Mouse (Mus musculus): ENCODE data around the gene Gzmd.
"Not testable (repeated sequence)": the region's sequence is repeated elsewhere in the genome, so short reads cannot be mapped to it uniquely, and the experiment has no call there.

The Gzmd gene

DNA sequence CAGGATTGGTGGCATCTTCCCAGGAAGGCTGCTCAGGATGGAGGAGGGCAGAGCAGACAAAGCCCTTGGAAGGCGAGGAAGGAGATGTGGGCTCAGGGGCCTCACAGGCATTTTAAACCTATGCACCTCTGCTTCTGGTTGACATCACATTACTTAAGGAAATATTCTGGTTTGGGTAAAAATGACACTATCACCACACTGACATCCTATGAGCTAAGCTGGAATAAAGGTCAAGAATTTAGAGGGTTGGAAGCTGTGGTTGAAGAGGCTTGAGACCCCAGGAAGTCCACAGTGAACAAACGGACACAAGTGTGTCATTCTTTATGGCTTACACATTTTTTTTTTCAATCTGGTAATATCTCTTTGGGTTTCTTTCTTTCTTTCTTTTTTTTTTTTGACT lies at the start of gene Gzmd:
Gzmd (minus strand) TSS at position 101 of the 400 bp plus-strand sequence.
- not testable (repeated sequence) for DNase-seq

DNA sequence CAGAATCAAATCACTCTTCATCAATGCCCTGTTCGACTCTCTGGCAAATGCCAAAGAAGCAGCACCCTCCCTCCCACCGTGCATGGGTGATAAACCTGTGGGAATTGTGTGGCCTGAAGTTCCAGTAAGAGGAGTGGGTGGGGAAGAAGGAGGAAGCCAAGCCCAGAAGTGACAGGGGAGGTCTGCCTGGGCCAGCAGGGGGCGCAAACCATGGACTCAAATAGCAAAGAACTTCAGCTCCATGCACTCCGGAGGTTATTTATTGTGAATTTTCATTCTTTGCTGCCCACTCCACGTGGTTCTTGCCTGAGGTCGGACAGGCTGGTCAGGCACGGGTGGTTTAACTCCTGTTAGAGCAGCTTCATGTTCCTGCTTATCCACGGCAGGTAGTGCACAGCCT lies 45.2 kb upstream of the Gzmd start:
- not testable (repeated sequence) for DNase-seq

DNA sequence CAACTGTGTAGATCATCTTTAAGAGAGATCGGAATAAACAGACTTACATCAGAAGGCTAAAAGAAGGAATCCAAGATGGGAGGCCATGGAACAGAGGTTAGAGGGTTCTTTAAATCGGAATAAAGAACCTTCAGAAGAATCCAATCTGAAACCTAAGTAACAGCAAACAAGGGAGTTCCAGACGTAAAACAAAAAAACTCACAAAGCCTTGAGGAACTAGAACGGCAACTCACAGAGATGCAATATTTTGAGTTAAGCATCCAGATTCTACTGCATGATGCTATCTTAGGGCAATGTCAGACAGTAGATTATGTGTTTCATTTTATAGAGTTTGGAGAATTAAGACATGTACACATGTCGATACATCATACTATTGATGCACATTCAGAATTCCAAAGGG lies 42.1 kb upstream of the Gzmd start, which contains the start of gene Gzmn:
Gzmn (minus strand) TSS at position 101 of the 400 bp plus-strand sequence.
- DNase-seq = no peak

DNA sequence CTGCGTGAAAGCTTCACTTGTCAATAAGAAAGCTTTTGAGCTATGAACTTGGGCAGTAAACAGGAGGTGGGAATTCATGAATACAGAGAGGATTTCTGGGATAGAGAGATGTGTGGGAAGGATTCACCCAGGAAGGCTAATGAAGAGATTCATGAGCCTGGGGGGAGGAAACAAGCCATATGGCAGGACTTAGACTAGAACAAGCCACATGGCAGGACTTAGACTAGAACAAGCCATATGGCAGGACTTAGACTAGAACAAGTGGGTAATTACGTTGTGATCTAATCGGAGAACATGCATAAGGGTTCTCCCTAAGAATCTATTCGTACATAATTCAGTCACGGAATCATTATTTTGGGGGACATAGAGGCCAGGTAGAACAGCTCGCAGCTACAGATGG lies 41.0 kb upstream of the Gzmd start:
- peak; percentile 78 for DNase-seq

DNA sequence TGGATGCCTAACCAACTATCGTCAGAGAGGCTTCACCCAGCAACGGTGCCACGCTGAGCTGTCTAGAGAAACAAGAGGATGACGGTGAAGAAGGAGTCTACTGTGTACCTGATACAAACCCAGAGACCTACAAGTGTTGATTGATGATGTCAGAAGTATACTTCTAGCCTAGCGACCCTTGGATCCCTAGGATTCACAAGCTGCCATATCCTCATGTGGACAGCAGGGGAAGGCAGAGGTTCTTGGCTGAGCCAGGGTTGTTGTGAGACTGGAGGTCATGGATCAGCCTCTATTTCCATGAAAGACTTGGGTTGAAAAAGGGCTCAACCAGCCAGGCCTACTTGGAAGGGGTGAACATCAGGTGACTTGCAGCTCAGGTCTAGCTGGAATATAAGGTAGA lies 40.3 kb upstream of the Gzmd start:
- DNase-seq = no peak

DNA sequence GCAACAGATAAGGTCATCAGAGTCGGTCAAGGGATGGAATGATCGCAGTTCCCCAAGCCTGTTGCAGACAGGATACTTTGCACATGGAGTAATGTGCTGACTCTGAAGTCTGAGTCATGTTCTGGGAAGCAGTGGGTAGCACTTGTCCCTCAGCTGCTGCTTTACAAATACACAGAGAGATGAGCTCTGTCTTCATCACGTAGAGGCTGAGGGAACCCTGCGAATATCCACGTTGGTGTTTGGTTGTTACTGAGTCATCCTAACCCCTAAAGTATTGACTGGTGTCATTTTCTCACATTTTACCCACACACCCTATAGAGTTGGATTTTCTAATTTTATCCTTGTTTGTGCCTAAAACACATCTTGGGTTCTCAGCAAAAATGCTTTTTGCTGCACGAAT lies 35.6 kb upstream of the Gzmd start:
- peak; percentile 20 for DNase-seq

DNA sequence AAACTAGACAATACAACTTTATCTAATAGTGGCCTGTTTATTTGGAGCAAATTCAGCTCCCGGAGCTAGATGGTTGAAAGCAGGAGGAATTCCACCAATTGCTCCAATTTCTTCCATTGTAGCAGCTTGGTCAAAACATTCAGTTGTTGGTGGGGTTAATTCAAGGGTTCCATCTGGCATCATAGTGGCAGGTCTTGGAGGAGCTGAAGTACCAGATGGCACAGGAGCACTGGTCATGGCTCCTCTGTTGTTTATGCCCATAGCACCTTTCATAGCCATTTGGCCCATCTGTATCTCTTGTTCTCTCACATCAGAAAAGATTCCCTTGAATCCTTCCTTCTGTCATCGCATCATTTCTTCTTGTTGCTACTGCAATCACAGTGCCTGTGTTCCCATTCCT lies 29.7 kb upstream of the Gzmd start:
- DNase-seq = no peak

DNA sequence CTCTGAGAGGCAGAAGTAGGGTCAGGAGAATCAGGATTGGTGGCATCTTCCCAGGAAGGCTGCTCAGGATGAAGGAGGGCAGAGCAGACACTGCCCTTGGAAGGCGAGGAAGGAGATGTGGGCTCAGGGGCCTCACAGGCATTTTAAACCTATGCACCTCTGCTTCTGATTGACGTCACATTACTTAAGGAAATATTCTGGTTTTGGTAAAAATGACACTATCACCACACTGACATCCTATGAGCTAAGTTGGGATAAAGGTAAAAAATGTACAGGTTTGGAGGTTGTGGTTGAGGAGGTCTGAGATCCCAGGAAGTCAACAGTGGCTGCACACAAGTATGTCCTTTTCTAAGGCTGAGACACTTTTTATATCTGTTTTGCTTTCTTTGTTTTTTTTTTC lies 27.1 kb upstream of the Gzmd start, which contains the start of gene Gzmg:
Gzmg (minus strand) TSS at position 101 of the 400 bp plus-strand sequence.
- DNase-seq = not testable (repeated sequence)

DNA sequence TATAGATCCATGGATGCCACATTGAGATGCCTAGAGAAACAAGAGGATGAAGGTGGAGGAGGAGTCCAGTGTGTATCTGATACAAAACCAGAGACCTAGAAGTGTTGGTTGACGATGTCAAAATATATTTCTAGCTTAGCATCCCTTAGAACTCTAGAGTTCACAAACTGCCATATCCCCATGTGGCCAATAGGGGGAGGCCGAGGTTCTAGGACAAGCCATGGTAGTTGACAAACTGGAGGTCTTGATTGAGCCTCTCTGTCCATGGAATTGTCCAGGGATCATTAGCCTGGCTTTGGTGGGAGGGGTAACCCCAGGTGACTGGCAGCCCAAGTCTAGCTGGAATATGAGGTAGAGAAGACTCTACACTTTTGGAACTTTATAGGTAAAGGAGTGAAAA lies 22.9 kb upstream of the Gzmd start:
- DNase-seq = no peak

DNA sequence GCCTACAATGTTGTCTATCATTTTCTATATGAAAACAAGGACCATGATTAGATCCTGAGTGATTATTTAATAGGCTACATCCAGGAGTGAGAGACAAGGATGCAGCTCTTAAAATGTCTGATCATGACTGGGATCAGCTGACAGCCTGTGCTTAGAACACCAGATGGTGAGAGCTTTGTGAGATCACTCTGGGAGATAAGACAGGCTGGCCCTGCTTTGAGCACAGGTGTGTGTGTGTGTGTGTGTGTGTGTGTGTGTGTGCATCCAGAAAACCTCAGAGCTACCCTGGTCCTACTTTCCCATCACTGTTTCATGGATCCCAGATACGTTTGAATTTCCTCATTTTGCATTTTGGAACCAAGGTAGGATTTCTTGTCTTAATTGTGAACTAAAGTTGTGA lies 1.3 kb upstream of the Gzmd start:
- peak; percentile 7 for DNase-seq

DNA sequence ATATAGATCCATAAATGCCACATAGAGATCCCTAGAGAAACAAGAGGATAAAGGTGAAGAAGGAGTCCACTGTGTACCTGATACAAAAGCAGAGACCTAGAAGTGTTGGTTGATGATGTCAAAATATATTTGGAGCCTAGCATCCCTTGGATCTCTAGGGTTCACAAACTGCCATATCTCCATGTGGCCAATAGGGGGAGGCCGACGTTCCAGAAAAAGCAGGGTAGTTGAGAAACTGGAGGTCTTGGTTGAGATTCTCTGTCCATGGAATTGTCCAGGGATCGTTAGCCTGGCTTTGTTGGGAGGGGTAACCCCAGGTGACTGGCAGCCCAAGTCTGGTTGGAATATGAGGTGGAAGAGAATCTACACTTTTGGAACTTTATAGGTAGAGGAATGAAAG lies 4.1 kb downstream of the Gzmd start:
- DNase-seq = no peak

DNA sequence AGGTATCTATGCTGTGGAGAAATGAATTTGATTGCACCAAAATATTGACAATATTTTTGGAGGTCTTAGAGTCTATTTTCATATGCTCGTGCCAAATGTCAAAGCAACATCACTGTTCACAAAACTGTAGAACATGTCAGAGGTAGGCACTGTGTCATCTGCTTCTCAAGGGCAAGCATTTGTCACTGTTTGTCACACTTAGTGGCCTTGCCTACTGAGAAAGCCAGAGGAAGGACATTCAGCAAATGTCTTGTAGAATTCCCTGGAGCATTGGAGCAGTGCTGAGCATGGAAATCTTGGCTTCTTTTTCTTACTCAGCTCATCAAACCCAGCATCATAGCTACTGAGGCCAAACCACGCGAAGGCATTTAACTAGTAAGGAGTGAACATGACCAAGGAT lies 8.9 kb downstream of the Gzmd start:
- no peak for DNase-seq

DNA sequence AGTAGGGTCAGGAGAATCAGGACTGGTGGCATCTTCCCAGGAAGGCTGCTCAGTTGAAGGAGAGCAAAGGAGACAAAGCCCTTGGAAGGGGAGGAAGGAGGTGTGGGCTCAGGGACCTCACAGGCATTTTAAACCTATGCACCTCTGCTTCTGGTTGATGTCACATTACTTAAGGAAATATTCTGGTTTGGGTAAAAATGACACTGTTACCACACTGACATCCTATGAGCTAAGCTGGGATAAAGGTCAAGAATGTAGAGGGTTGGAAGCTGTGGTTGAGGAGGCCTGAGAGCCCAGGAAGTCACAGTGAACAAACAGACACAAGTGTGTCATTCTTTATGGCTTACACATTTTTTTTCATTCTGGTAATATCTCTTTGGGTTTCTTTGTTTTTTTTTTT lies 11.9 kb downstream of the Gzmd start, which contains the start of gene Gzme:
Gzme (minus strand) TSS at position 101 of the 400 bp plus-strand sequence.
- DNase-seq = no peak

DNA sequence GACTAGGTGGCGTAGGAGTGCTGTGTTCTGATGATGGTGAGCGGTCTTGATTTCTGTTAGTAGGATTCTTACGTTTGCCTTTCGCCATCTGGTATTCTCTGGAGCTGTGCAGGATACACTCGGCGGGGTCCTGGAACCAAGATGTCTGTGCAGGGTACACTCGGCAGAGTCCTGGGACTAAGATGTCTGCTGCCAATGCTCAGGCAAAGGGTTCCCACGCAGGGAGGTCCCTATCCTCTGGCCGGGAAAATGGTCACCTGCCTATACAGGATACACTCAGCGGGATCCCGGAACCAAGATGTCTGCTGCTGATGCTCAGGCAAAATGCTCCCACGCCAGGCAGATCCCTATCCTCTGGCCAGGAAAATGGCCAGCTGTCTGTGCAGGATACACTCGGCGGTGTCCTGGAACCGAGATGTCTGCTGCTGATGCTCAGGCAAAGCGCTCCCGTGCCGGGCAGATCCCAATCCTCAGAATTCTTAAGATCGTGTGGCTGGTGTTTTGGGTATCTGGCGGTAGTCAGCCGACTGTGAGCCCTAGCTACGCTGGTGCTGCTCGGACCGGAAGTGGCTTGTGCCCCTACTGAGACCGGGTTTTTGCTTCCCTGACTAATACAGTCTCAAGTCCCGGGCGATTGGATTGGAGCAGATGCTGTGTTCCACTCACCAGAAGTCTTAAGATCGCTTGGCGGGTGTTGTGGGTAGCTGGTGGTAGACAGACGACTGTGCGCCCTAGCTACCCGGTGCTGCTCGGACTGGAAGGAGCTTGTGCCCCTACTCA lies 16.7 kb downstream of the Gzmd start:
- not testable (repeated sequence) for DNase-seq

DNA sequence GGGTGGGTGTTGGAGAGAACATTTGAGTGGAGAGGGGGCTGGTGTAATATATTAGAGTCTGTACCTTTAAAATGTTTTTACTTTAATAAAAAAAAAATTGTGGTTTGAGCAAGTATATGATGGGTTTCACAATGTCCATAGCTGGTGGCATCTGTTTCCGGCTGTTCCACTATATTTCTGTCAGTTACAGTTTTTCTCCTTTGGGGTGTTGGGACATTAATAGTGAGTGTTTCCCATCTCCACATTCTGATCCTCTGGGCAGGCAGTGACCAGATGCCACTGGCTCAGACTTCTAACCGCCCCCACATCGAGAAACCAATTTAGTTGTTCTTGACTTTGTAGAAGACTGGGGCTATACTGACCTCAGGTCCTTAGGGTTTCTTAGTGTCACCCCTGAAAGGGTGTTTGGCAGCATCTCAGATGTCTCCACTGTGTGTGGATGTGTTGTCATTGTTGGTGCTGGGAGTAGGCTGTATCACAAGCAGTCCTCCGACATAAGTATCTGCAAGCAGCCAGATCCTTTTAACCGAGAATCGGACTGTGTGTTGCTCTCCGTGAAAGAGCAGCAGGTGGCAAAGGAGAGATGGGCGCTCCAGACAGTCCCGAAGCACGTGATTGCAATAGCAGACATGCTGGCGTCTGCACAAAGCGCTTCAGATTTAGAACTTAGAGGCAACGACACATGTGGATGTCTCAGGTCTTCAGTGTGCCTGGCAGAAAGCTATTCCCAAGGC lies 26.8 kb downstream of the Gzmd start:
- DNase-seq = peak; percentile 5

DNA sequence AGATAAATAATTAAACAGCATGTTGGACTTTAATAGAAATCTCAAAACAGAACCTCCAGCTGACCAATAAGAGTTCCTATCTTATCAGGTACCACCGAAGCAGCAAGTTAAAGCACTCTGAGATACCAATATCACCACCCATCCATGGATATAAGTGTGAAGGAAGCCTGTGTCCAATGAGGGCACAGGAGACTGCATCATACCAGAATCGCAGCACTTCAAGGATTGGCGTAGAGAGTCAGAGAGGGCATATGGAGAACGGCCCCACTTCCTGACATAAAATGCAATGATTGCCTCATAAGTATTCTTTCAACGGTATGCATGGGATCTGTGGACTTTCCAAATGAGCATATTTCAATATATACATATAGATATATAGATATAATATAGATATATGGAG lies 27.4 kb downstream of the Gzmd start:
- no peak for DNase-seq

DNA sequence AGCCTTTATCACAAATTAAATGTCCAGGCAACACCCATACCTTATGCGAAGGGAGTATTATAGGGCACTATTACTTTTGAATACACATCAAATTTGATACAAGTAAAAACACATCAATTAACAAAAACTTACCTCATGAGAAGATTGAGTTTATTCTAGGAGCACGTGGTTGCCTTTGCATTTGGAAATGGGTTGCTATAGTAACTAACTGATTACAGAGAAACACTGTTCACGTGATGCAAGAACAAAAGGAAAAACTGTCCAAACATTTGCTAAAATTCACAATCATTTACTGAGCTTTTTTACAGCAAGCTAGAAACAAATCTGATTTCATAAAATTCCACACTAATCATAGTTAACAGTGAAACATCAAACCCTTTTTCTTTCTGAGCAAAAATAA lies 29.0 kb downstream of the Gzmd start:
- no peak for DNase-seq

DNA sequence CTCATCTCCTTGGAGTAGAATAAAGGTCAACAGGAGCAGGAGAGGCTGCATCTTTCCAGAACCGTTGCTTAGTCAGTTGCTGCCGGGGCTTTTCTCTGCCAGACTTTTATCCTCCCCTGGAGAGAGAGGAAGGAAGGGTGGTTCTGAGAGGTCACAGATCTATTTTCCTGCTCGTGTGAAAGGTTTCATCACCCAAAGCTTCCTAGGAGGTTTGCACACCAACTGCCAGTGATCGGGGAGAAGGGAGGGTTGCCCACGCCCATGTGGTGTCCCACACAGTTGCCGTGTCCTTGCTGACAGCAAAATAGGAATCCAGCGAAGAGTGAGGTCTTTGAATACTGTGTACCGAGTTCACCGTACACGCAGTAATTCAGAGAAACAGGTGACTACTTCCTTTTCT lies 30.0 kb downstream of the Gzmd start, which contains the start of gene Ctsg:
Ctsg (minus strand) TSS at position 189 of the 400 bp plus-strand sequence.
- no peak for DNase-seq

DNA sequence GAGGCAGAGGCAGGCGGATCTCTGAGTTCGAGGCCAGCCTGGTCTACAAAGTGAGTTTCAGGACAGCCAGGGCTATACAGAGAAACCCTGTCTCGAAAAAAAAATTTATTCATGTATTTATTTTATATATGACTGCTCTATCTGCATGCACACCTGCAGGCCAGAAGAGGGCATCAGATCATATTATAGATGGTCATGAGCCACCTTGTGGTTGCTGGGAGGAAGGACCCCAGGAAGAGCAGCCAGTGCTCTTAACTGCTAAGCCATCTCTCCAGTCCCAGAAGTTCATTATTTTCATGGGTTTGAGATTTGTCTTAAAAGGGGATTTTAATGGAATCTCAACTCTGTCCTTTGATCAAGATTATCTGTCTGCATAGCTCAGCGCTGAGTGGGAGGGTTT lies 33.5 kb downstream of the Gzmd start:
- no peak for DNase-seq

DNA sequence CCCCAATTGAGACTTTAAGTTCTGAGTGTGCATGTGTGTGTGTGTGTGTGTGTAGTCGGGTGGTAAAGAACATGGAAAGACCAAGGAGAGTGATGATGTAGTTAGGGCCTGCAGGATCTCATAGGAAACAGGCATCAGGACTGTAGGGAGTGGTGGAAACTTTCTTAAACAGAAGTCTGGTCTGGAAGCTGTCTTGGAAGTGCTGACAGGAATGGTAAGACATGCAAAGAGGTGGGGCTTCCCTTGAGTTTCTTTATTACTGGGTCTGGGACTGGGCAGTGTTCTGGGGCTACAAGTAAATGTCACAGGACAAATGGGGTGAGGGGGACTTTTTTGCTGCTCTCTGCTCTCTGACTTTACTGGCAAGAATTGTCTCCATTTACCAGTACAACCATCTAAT lies 34.8 kb downstream of the Gzmd start:
- DNase-seq = no peak

DNA sequence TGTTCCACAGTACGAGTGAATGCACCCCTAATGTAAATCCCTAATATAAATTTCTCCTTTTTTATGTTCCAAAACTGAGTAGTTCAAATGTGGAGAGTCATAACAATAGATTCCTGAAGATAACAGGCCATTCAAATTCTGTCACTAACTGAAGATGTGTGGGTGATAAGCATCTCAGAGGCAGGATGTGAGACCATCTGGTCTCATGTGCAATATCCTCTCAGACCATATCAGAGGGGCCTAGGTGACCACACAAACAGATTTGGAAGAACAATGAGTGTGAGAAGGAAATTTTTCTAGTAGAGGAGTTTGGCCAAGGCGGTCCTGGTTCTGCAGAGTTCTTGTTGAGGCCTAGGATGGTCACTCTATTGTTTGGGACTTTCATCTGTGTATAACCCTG lies 39.1 kb downstream of the Gzmd start:
- DNase-seq = no peak

DNA sequence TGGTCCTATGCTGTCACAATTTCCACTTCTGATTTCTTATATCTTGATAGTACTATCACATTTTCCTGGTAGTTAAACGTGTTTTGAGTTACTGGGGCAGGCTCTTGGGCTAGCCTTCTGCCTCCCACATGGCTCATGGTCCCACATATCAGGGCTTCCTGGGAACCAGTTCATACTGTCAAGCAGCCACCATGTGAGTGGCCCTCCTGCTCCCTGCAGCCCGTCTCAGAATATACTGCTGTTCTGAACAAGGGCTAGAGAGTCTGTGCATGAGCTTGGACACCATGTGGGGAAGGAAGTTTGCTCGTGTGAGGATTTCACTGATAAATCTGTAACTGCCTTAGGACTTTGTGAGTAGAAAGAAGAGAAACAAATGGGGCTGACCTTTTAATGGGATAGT lies 45.7 kb downstream of the Gzmd start:
- no peak for DNase-seq

DNA sequence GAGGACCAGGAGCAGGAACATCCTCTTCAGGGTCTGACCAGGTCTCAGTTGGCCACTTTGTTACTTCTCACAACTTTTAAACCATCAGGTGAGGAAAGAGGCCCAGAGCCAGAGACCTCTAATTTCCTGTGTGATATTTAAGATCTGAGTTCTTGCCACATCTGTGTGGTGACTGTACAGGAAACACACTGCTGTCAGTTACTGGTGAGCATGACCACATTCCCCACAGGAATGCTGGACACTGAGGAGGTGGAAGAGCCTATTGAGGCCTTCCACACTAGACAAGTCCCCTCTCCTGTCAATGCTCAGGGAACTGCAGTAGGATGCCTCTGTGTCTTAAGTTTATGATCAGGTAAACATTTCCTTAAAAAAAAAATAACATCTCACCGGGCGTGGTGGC lies 47.2 kb downstream of the Gzmd start, which contains the start of gene Mcpt8:
Mcpt8 (minus strand) TSS at position 107 of the 400 bp plus-strand sequence.
- no peak for DNase-seq

DNA sequence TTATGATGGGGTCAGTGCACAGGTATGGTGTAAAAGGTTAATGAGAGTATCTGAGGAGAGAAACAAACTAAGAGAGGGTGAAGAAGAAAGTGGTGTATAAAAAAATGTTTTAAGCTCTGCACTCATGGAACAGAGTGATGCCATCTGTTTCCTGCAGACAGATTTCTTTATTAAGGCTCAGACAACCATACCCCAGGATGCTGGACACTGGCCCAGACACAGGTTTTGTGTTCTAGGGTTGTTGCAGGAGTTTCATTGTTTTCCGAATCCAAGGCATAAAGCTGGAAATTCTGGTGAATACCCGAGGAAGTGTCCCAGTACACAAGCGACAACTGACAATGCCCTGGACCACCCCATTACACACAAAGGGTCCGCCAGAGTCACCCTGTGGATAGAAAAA lies 50.4 kb downstream of the Gzmd start:
- no peak for DNase-seq

Measured in layer of hippocampus, adult 9-11 months (tissue).